Mouse (Mus musculus) heart, postnatal 36 days (tissue): ENCODE measurements around the gene Zfp454. TPM values are rescaled to one million over a fixed set of nuclear protein-coding genes. Genes with fewer than 3 reads are reported as not detected.
A peak's percentile ranks its signal among the peaks of the same experiment; 100 is the strongest.

Experiments used
- DNase-seq, 2 experiments: peaks; one replicate each; pipeline ENCODE4 v3.0.0; 2021 to 2022
- intact Hi-C: fragments of 180-260 bp; cut with DNase I; formaldehyde crosslinking; loops from one replicate; pipeline ENCODE4 v1.15.1; 2025
- total RNA-seq, 2 experiments: library from RNA; stranded (reverse); gene quantifications; 2 replicates each; pipeline ENCODE4 v1.2.3; 2021

Gene Zfp454
- total RNA-seq, 2 experiments from 2014 or later, result 1.1 to 1.3 TPM

- intact Hi-C loops, result no loop called here
- DNase-seq, result no peak
Measured at GRCm38 (mm10) chr11:50847047-50847446, 40.4 kb downstream of the Zfp454 start.

DNA sequence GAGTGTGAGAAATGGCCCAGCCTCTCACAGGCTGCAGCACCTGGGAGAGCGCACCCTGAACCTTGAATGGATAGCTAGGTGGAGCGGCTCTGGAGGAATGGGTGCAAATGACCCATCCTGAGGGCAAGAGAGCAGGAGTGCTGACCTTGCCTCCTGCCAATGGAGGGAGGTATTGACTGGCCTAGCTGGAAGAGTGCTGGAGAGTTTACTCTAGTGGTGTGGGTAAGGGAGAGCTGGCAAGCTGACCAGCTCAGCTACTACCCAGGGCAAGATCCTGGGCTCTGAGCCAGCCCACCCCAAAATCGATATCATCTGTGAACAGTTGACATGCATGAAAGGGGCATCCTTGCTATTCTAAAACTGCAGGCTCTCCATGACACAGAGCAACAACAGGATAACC, 41.5 kb downstream of the Zfp454 start:
- no peak for DNase-seq
- intact Hi-C loops, result no loop called here

GRCm38 (mm10) chr11:50841023-50841735, 46.3 kb downstream of the Zfp454 start, which contains the start of gene Zfp879:
Gene Zfp879 (minus strand): TSS chr11:50841552.
- DNase-seq, result peak; percentile 84 to 85
- intact Hi-C loops, result loop anchor here (5.0 kb wide), 1 partner anchor 76 kb away; the partner anchor contains the start of gene Zfp2

DNA sequence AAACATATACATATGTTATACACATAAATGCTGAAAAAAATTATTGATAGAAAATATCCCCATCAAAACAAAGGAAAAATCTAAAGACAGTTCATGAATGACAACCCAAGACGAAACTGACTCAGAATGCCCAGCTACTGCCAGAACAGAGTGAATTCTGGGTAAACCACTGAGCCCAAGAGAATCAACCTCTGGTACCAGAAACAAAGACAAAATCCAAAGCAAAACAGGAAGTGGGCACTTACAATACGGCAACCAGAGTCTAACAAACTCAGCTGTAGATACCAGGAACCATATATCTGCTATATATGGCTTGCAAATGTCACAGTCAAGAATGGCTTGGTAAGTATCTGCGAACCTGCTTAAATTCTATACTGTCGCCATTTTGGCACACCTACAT, 51.7 kb downstream of the Zfp454 start:
- DNase-seq, result no peak
- intact Hi-C loops, result no loop called here

DNA sequence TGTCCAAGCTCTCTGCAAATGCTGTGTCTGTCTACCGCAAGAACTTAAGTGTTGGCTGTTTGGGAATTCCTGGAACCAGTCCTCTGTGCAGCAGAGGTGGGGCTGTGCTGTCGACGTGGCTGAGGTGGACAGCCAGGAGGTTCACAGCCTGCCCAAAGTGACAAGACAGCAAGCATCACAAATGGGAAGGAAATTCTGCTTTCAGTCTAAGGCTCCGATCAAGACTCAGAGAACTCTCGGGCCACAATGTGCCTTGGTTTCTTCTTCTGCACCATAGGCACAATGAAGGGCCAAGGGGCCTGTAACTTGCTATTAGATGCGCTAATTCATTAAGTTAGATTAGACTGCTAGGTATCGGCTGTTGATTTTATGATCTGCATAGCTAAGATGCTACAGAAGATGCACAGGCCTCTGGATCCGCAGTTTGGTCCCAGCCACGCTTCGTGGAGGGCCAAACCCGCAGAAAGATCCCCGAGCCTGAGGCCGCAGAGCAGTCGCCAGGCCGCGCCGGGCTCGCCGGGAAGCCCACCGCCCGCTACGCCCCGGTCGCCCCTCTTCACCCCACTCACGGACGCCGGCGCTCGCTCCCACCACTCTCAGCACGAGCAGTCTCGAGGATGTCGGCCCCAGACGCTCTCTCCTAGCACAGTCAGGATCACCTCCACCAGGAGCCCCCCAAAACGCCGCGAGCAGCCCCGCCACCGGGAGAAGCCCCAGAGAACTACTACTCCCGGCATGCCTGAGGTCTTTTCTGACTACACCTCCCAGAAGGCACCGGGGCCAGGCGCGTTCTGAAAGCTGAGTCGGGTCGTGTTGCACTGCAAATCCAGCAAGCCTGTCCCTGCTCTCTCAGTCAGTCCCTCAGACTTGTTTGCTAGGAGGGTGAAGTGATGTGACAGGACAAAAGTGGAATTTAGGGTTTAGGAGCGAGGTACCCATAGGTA, 60.2 kb downstream of the Zfp454 start, which contains the start of gene Zfp354c:
Gene Zfp354c (minus strand): TSS at position 715 of the 944 bp plus-strand sequence.
- intact Hi-C loops, result loop anchor here (2.0 to 5.0 kb wide), 2 partner anchors 105 to 232 kb away; partner anchors contain the start of genes Zfp354a and Zfp354b
- DNase-seq, result peak; percentile 81

GRCm38 (mm10) chr11:50826214-50826613, 61.2 kb downstream of the Zfp454 start:
- no peak for DNase-seq
- intact Hi-C loops, result loop anchor here (2.0 to 5.0 kb wide), 2 partner anchors 106 to 233 kb away; partner anchors contain the start of genes Zfp354a and Zfp354b

Other genes with a start within 250 kb of the Zfp454 start
- 1 to 10 TPM; 3.8 to 5.0 TPM for gene Zfp354c, start 59.9 kb downstream of the Zfp454 start, total RNA-seq
- gene Zfp879, start 46.1 kb downstream of the Zfp454 start, total RNA-seq, result 1 to 10 TPM; 1.5 to 1.6 TPM
- not detected for gene Grm6, start 37.0 kb downstream of the Zfp454 start, total RNA-seq
- 1 to 10 TPM; 3.1 TPM for gene Zfp2, start 28.5 kb upstream of the Zfp454 start, total RNA-seq
- 1 to 10 TPM; 1.4 TPM for gene Zfp354b, start 44.0 kb upstream of the Zfp454 start, total RNA-seq
- gene 4933414I15Rik, start 56.1 kb upstream of the Zfp454 start, total RNA-seq, result not detected
- gene Prop1, start 66.1 kb upstream of the Zfp454 start, total RNA-seq, result not detected
- not detected for gene Olfr1378, start 78.9 kb upstream of the Zfp454 start, total RNA-seq
- gene Olfr1377, start 94.3 kb upstream of the Zfp454 start, total RNA-seq, result not detected
- not detected for gene Olfr51, start 115.9 kb upstream of the Zfp454 start, total RNA-seq
- not detected for gene Olfr54, start 126.6 kb upstream of the Zfp454 start, total RNA-seq
- not detected for gene Olfr1375, start 160.5 kb upstream of the Zfp454 start, total RNA-seq
- 1 to 10 TPM; 1.4 to 1.8 TPM for gene Zfp354a, start 171.6 kb upstream of the Zfp454 start, total RNA-seq